Mouse (Mus musculus) adrenal gland, adult (tissue): Measurements from ENCODE around the gene Crispld2.

Source experiments
- DNase-seq, 2 experiments: peaks; one replicate each; pipeline ENCODE4 v3.0.0; 2022 to 2023; ENCODE audit warnings: low spot score in 1 of 2; ENCODE audit not compliant: inconsistent age in 2 of 2

Gene Crispld2

DNA sequence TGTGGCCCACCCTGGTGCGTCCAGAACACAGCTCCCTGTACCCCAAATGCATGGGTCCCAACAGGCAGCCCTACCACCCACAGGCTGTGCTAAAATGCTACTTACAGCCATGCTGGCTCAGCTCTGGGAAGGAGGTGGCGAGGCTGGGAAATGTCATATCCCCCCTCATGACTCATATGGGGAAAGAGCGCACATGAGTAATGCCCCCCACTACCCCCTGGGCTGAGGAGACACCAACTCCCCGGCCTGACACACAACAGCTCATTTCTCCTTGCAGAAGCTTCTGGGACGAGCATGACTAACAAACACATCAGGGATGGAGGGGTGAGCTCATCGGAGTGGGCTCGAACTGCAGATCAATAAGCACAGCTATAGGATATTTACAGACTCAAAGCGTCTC is 73.4 kb downstream of the Crispld2 start:
- DNase-seq, result no peak

DNA sequence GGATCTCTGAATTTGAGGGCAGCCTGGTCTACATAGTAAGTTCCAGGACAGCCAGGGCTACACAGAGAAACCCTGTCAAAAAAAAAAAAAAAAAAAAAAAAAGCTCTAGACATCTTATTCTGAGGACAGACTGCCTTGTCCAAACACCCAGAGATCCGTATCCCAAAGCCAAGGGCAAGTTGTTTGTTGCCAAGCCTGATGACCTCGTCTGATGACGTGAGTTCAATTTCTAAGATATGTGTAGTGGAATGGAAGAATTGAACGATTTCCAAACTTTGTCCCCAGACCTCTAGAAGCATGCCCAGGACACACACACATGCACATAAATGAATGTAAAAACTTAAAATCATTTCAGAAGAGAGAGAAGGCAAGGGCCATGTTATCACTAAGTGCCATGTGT is 74.0 kb downstream of the Crispld2 start:
- DNase-seq, result peak; percentile 52 to 85

DNA sequence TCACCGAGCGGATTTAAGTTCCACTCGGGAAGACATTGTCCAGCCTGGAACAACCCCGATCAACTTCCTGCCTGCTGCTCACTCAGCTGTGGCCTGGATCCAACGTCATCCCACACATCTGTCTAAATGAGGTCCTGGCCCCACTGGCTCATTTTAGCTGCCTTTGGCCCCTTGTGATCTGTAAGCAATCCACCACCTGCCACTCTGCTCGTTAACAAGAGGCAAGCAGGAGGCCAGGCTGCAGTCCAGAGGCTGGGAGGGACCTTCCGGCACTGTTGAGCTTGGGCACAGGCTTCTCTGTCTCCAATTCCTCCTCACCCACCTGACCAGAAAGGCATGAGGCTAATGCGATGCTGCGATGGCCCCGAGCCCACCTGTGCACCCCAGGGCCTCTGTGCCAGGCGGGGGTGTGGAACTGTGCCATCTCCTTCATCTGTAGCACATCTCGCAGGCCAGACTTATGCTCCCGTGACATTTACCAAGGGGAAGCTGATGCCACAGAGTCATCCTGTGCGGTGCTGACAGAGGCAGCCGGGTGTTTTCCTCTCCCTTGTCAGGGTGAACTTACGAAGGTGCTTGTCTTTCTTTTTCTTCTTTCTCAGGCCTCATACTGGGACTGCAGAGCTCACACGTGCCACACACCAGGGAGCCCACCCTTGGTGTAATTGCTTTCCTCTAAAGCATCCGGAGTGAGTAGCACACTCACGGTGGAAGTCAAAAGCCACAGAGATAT is 75.9 kb downstream of the Crispld2 start:
- DNase-seq, result peak; percentile 50 to 65

DNA sequence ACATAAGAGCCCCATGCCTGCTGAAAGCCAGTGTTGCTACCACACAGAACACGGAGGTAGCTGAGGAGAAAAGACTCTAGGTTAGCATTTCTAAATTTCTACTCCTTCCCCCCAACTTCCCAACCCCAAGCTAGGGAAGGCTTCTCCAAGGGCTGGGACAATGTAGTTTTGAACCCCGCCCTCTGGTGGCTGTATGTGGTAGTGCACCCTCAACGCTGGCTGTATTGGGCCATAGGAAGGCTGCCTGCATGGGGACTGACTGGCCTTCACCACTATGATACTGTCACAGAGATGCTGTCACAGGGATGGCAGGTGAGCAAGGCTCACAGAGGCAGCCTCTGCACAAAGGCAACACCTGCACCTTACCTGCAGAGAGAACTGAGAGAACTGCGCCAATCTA is 79.4 kb downstream of the Crispld2 start:
- DNase-seq, result peak; percentile 82 to 95

DNA sequence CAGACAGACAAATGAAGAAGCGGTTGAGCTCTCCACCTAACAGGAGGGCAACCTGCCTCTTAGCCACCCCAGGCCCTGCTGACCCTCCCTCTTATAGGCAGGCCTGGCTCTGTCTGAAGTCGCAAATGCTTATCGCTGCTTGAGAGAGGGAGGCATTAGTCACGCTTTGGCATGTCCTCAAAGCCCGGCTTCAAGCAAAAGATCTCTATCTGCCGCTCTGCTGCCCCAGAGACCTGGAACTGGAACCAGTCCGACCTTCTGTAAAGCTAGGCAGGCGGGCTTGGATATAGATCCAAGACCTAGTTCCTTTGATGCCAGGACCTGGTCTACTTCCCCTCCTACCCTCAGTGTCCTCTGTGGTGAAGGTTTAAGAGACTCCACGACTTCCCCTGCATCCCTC is 80.0 kb downstream of the Crispld2 start:
- DNase-seq, result peak; percentile 84 to 92

DNA sequence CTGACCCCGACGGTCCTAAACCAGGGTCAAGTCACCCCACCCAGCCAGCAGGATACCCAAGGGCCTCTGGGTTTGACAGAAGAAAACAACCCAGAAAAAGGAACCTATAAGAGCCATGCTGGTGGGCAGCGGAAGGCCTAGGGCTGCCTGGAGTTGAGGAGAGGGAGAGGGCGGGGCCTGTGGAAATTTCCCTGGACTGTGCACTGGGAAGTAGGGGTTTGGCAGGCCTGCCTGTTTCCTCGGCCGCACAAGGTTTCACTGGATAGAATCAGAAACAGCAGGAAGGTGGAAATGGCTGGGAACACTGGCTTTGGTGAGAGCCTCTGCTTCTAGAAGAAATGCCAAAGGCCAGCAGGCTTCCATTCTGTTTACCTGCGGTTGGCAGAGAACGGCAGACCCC is 80.6 kb downstream of the Crispld2 start:
- DNase-seq, result peak in 1 of 2 experiments; percentile 65

DNA sequence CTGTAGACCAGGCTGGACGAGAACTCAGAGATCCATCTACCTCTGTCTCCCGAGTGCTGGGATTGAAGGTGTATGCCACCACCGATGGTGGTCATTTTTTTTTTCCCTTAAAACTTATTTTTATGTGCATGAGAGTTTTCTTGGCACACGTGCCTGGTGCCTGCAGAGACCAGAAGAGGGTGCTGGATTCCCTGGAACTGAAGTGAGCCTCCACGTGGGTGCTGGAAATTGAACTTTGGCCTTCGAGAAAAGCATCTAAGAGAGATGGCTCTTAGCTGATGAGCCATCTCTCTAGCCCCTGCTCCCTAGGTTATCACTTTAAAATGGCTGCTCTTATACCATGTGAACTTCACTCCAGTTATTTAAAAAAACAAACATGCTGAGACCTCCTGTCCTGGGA is 82.3 kb downstream of the Crispld2 start:
- no peak for DNase-seq

DNA sequence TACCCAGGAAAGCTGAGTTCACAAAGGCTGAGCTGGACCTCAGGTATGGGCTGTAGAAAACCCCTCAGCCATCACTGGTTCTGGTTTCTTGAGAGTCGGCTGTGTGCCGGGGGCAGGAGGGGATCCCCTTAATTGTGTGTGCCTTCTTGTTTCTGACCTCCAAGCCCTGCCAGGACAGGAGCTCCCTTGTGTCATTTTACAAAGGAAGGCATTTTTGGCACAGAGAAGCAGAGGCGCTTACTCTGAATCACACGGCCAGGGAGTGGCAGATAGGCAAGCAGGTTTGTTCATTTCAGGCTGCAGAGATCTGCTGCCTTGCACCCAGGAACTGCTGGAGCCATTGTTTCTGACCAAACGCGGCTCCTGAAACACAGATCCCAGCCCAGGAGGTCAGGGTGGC is 83.1 kb downstream of the Crispld2 start:
- peak in 1 of 2 experiments; percentile 56 for DNase-seq

DNA sequence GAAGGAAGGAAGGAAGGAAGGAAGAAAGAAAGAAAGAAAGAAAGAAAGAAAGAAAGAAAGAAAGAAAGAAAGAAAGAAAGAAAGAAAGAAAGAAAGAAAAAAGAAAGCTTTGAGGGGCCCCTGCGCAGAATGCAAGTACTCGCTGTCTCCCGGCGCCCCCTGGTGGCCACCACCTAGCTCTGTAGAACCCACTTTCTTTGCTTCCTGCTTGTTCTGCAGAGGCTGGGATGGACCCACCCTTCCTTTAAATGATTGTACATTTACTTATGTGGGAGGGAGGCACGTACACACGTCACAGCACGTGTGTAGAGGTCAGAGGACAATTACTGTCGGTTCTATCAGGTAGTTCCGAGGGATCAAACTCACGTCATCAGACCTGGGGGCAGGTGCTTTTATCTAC is 85.8 kb downstream of the Crispld2 start:
- DNase-seq, result peak; percentile 74 to 90

DNA sequence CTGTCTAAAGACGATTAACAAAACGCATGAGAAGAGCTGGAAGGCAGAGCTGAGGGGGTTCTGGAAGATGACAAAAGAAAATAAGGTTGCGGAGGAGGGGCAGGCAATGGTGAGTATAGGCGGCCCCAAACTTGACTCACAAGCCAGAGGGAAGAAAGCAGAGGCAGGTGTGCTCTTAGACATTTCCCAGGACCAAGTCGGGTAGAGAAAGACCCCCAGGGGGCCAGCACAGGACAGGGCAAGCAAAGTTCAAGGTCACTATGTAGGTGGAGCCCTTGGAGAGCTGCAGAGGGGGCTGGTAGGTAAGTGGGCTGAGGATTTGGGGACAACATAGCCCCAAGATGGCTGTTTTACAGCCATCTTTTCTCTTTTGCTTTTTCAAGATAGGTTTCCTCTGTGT is 87.1 kb downstream of the Crispld2 start:
- DNase-seq, result no peak

DNA sequence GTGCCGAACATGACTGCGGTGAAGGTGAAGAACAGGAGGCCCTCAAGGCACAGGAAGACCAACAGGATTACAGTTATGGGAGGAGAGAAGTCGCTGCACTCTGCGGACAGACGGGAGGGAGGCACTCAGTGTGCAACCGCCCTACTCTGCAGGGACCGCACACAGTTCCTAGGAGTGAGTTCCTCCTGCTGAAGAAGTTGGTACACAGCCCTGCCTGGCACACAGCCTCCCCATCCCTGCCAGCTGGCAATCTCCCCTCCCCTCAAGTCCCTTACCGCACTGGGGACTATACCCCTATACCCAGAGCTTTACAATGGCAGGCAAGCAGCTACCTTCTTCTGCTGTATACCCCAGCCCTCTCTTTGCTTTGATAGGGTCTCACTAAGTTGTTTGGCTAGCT is 91.0 kb downstream of the Crispld2 start:
- peak in 1 of 2 experiments; percentile 61 for DNase-seq

DNA sequence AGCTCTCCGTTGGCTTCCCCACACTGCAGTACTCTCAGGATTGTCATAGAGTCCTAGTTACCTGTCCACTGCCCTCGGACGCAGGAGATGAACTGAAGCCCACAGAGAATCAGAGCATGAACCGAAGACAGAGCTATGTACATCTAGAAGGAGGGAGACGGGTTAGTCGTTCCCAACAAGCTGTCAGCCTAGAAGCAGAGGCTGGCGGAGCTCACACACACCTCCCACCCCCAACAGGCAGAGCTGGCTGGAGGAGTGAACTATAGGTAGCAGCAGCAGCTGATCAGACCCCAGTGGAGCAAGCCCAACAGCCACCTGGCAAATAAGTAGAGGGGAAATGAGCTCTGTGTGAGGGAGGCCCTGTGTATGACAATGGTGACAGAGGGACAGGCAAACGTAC is 92.5 kb downstream of the Crispld2 start:
- DNase-seq, result no peak

DNA sequence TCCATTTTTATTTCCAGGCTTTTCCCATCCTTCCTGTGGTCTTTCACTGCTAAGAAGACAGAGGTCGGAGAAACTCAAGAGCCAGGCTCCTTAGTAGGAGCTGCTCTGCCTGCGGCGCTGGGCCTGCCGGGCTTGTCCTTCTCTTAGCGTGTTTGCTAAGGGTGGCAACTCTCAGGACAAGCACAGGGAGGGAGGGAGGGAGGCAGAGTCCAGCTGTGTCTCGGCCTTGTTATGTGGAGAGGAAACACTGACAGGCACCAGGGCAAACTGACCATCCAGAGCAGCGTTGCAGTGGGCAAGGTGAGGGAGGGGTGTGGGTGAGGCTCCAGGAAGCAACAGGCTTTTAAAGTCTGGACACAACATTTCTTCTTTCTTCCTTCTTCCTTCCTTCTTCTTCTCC is 97.3 kb downstream of the Crispld2 start:
- DNase-seq, result no peak

DNA sequence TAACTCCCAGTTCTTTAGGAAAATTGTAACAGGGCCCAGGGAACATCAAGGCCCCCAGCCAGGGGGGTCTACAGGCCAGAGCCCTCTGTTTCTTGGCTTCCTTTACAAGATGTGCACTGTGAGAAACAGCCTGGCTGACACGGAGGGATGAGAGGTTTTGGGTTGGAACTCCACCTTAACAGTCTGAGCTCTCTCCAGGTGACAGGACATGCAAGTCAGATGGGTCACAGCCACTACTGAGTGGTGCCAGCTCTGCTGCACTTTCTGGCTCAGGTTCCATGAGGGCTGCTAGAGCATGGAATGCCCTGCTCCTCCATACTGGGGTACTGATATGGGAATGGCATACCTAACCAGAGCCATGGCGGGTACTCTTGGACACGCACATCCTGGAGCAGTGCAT is 98.8 kb downstream of the Crispld2 start:
- no peak for DNase-seq

DNA sequence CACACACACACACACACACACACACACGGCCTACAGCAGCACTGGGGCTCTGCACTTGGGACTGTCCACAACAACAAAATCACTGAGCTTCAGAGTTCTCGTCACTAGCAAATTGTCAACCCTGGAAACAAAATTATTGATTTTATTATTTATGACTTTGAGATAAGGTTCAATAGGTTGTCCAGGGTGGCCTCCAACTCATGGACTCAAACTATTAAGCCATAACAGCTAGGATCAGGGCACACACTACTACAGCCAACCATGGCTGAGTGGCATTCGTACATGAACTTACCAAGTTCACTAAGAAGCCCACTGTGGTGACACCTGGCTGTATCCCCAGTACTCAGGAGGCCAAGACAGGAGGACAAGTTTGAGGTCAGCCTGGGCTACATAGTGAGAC is 100.9 kb downstream of the Crispld2 start:
- DNase-seq, result no peak

DNA sequence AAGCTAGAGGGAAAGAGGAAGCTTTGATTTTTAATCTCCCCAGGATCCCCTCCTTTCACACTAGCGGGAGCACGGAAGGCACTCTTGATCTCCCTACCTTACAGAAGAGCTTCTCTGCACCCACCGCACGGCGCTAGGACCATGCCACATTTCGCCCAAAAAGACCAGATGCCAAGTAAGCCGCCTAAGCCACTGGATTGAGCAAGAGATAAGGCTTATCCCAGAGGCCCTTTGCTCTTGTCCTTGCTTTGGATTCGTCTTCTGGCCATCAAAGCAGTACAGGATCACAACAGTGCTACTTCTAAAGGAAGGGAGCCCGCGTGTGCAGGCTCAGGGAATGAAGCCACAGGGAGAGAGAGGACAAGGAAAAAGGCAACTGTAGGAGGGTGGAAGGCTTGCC is 102.6 kb downstream of the Crispld2 start:
- peak in 1 of 2 experiments; percentile 61 for DNase-seq

DNA sequence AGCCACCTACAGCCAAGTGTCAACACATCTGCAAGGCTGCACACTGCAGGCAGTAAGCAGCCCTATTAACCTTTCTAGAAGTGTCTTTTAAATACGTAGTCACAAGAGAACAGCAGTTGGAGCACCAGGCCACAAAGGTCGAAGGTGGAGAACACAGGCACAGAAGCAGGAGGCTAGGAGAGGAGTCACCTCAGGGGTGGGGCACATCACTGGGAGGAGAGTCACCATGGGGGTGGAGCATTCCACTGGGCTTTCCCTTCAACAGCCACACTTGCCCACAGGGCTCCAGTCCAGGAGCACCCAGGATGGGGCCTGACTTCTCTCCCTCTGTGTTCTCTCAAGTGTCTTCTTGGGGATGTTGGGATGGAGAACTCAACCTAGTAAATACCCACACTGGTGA is 104.2 kb downstream of the Crispld2 start:
- DNase-seq, result peak in 1 of 2 experiments; percentile 69

DNA sequence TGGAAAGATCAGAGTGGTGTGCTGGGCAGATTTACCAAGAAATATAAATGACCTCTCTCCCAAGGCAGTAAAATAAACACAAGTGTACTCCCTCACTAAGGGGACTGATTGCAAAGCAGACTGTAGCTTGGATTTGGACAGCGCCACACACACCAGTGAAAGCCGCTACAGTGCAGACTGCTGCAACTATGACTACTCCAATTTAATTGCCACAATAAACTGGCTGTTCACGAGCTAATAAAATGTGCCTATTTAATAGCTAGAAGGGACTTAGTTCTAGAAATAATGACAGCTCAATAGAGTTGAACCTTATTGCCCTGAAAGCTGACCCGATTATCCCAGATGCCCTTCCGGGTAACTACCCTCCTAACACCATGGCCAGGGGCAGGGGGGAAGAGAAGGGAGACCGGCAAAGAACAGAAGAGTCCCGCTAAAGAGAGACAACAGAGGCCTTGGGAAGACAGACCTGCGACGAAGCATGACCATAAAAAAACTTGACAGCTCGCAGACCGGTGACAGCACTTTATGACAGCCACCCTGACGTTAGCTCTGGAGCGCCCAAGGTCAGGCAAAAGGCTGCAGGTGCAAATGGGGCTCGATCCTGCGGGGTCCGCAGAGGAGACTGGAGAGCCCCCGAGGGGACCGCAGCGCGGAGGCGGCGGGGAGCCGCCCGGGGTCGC is 108.3 kb downstream of the Crispld2 start:
- DNase-seq, result no peak

DNA sequence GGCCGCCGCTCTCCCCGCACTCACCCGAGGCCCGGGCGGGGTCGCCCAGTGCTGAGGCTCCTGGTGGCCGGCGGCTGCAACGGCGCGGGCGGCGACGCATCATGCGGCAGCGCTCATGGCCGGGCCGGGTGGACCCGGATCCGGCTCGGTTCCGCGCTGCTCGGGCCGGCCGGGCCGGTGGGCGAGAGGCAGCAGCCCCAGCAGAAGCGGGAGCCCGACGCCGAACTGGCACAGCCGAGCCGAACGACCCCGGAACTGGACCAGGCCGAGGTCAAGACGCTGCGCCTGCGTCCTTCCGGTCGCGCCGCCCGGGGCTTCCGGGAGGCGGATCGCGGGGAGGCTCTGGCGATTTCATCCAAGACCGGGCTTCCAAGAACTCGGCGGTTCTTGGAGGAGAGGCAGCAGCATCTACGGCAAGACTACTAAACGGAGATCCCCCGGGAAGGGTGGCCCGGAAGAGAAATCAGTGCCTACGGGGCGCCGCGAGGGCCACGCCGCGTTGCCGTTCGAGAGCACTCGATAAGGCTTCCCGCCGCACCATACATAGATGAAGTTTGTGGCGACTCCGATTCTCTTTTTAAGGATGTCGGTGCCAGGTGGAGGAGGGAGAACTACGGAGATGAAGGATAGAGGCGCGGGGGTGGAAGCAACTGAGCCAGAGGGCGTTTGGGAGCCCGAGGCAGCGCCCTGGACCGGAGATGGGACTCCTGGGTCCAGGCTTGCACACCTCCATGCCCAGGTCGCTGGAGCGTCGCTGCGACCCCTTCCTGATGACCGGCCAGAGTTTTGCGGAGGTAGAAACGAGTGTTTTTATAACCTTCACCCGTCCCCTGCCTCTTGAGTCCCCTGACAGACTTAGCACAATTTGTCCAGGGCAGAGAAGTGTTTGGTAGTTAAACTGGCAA is 109.1 kb downstream of the Crispld2 start, which contains the start of gene Zdhhc7:
Zdhhc7 (minus strand) TSS at position 415 of the 905 bp plus-strand sequence.
- DNase-seq, result peak; percentile 89 to 96
